Mouse (Mus musculus) limb, embryonic 12.5 days (tissue): ENCODE measurements around the gene Srp68. TPM values are rescaled to one million over a fixed set of nuclear protein-coding genes. Genes with fewer than 3 reads are reported as not detected.

Experiments used
- ATAC-seq: fragments of 200-750 bp; cut with Nextera tagmentation; 2 replicates; pipeline ENCODE4 v1.8.0; 2017; ENCODE audit warnings: low read depth, moderate TSS enrichment; ENCODE audit not compliant: insufficient number of reproducible peaks, insufficient read depth, low FRiP score, low TSS enrichment
- H3K27ac ChIP-seq: fragments of 300-500 bp; sonication (generic); 2 replicates; pipeline ENCODE4 v1.5.1; 2016; ENCODE audit warnings: mild to moderate bottlenecking, moderate library complexity
- H3K27me3 ChIP-seq: fragments of 300-500 bp; sonication (generic); 2 replicates; pipeline ENCODE4 v1.6.1; 2016; ENCODE audit warnings: mild to moderate bottlenecking, moderate library complexity
- H3K36me3 ChIP-seq: fragments of 300-500 bp; sonication (generic); 2 replicates; pipeline ENCODE4 v1.6.1; 2016; ENCODE audit warnings: mild to moderate bottlenecking, moderate library complexity
- H3K4me1 ChIP-seq: fragments of 300-500 bp; sonication (generic); replicated peaks from 2 replicates; pipeline ENCODE4 v1.6.1; 2016
- H3K4me2 ChIP-seq: fragments of 300-500 bp; sonication (generic); 2 replicates; pipeline ENCODE4 v1.6.1; 2016; ENCODE audit warnings: mild to moderate bottlenecking, moderate library complexity
- H3K4me3 ChIP-seq: fragments of 300-500 bp; sonication (generic); replicated peaks from 2 replicates; pipeline ENCODE4 v1.5.1; 2016; ENCODE audit warnings: mild to moderate bottlenecking
- H3K9ac ChIP-seq: fragments of 300-500 bp; sonication (generic); replicated peaks from 2 replicates; pipeline ENCODE4 v1.6.1; 2016; ENCODE audit warnings: mild to moderate bottlenecking, moderate library complexity
- H3K9me3 ChIP-seq: fragments of 300-500 bp; sonication (generic); 2 replicates; pipeline ENCODE4 v1.6.1; 2016; ENCODE audit warnings: mild to moderate bottlenecking, moderate library complexity
- WGBS: fragments of 180-500 bp; shearing (Covaris S2); methylation state at CpG from one replicate; pipeline ENCODE4 v1.1.7; 2016; 5-methylcytosine and 5-hydroxymethylcytosine counted together
- polyA plus RNA-seq: library from polyadenylated mRNA; unstranded; fragments of >200 nt; fragmentation: Nextera tagmentation; extraction: Ambion mirVana; gene quantifications from 2 replicates; pipeline ENCODE4 v1.2.1, GENCODE M21; 2016

The Srp68 gene
- polyA plus RNA-seq, 1 experiment from 2014 or later, result 110 TPM

DNA sequence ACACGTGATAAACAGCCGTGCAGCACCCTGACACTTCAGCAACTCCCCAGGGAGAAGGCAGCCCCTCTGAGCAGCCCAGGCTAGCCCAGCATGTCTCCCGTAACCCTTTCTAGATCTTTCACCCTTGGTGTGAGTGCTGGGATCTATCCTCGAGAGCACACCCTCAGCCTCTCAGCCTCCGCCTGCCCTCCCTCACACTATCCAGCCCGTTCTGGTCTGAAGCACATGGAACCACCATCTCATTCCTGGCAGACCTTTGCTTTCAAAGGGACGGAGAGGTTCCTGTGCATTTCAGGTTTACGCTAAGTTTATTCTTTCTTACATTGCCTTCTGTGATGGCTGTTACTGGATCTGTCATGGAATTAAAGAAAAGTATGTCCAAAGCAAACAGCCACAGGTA is 29.4 kb downstream of the Srp68 start:
- no peak overlapping the region for H3K4me2 ChIP-seq
- no peaks in the 10 kb centered on the region for H3K9me3 ChIP-seq
- no peak overlapping the region for H3K4me3 ChIP-seq
- 70% methylated on average over 8 of the region's 8 CpGs for WGBS
- H3K4me1 ChIP-seq, result peaks cover 18% of the 10 kb centered on the region
- H3K27ac ChIP-seq, result no peak overlapping the region
- peaks cover 66% of the 10 kb centered on the region for H3K36me3 ChIP-seq
- H3K9ac ChIP-seq, result no peak overlapping the region
- no peak for ATAC-seq
- H3K27me3 ChIP-seq, result no peaks in the 10 kb centered on the region

DNA sequence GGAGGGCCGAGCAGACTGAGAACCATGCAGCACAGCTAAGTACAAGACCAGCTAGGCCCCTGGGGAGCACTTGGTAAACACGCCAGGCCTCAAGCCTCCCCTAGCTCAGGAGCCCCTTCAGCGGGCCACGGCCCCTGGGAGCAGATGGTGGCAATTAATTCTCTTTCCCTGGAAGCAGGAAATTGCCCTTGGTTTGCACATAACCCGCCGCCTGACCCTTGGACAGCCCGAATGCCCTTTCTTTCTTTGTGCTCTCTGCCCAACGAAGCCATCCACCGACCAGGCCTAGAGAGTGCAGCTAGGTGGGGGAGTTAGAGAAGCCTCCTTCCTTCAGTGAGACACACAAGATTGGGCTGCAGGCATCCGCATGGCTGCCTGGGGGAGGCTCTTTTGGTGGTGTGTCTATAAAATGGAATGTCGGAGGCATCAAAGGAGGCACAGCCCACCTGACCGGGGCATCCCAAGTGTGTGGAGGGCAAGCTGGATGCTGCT is 32.2 kb downstream of the Srp68 start:
- Histone ChIP-seq H3K9ac (no peak overlapping the region), H3K4me2 (peak overlapping the region; percentile 15; the same call in 1 of the 2 replicates), H3K4me3 (no peak overlapping the region), H3K27me3 (peaks cover 21% of the 10 kb centered on the region), H3K9me3 (no peaks in the 10 kb centered on the region), H3K36me3 (peaks cover 38% of the 10 kb centered on the region), H3K4me1 (peaks cover 29% of the 10 kb centered on the region), H3K27ac (peak overlapping the region; percentile 82)
- WGBS, result 8% methylated on average over 12 of the region's 12 CpGs
- no peak for ATAC-seq

DNA sequence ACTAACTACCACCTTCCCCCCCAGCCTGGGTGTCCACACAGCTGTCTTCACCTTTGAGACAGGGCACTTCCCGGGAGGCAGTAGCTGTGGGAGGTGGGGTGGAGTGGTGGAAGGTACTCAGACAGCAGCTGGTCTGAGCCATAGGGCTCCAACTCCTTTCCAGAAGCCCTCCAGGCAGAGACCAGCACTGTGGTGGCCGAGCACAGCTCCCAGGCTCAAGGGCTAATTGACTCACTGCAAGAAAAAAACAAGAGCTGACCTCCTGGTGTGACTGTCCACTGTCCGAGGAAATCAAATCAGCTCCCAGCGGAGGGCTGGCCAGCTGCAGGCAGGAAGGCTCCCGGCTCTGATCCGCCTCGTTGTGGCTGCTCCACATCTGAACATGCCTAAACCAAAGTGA is 34.2 kb downstream of the Srp68 start:
- Histone ChIP-seq H3K36me3 (peaks cover 18% of the 10 kb centered on the region), H3K4me2 (no peak overlapping the region), H3K27ac (no peak overlapping the region), H3K4me1 (peaks cover 29% of the 10 kb centered on the region), H3K9me3 (no peaks in the 10 kb centered on the region), H3K27me3 (peaks cover 27% of the 10 kb centered on the region), H3K9ac (no peak overlapping the region), H3K4me3 (no peak overlapping the region)
- ATAC-seq, result no peak
- 10% methylated on average over 7 of the region's 7 CpGs for WGBS

DNA sequence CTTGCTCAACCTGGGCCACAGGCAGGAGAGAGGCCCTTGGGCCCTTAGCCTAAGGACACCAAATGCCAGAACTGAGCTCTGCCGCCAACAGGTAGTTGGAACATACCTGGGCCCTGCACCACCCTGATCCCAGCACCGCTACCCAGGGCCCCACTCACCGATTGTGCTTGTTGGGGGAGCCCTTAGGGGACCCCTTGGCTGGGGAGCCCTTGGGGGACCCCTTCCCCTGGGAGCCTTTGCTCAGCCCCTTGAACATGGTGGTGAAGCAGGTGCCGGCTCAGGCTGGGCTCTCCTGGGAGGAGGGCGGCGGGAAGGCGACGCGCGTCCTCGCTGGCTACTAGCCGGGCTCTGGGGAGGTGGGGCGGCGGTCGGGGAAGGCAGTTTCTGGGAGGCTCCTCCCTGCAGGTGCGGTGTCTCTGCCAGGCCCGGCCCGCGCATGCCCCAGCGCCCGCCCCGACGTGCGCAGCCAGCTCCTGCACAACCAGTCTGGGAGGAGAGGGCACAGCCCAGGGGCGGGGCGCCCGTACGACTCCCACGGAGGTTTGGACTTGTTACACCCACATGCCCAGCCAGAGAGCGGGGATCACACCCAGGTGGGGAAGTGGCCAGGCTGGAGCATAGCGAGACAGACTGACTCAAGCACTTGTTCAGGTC is 36.1 kb downstream of the Srp68 start, which contains the start of gene Evpl:
Gene Evpl, minus strand, starts transcription at position 336 of the 654 bp plus-strand sequence.
- Histone ChIP-seq H3K4me1 (peaks cover 31% of the 10 kb centered on the region), H3K27me3 (peaks cover 36% of the 10 kb centered on the region), H3K9ac (peak within 1 kb of the TSS; percentile 31; the same call in 1 of the 2 replicates), H3K9me3 (no peaks in the 10 kb centered on the region), H3K36me3 (no peaks in the 10 kb centered on the region), H3K4me2 (peak within 1 kb of the TSS; percentile 42), H3K27ac (no peak within 1 kb of the TSS), H3K4me3 (peak within 1 kb of the TSS; percentile 22)
- ATAC-seq, result no peak
- 20% methylated on average over 29 of the region's 31 CpGs for WGBS

DNA sequence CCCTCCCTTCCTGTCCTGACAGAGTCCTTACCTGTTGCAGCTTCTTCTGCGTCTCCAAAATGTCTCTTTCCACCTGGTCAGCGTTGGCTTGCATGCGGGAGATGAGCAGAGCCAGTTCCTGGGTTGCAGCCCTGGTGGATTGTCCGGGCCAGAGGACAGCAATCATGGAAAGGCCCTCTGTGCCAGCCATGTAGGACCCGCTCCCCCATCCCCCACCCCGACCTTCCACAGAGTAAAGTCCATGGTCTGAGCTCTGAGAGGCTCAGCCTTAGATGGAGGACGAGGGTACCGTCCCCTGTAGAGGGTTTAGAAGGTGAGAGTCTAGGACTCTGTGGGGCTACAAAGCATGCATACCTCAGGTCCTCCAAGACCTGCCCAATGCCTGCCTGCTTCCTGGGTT is 39.1 kb downstream of the Srp68 start:
- WGBS, result 85% methylated on average over 8 of the region's 8 CpGs
- no peak overlapping the region for H3K27ac ChIP-seq

DNA sequence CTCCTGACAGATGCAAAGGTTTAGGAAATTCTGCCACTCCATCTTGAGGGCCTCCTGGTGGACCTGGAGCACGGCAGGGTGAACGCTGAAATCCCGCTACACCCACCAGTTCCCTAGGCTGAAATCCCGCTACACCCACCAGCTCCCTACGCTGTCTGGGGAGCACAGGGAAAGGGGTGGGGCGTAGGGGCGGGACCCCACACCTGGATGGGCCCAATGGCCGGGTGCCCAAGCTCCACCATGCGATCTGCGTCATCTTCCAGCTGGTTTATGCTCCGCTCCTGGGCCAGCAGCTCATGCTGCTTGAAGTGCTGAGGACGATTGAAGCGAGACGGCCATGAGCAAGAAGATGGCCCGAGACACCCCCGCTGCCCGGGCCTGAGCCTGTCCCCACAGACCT is 41.6 kb downstream of the Srp68 start:
- Histone ChIP-seq H3K4me1 (peaks cover 9% of the 10 kb centered on the region; the same call in 1 of the 2 replicates), H3K36me3 (no peaks in the 10 kb centered on the region), H3K9ac (peak overlapping the region; percentile 53), H3K4me2 (peak overlapping the region; percentile 46), H3K4me3 (peak overlapping the region; percentile 21), H3K27ac (no peak overlapping the region), H3K27me3 (peaks cover 23% of the 10 kb centered on the region), H3K9me3 (no peaks in the 10 kb centered on the region)
- ATAC-seq, result no peak
- WGBS, result 20% methylated on average over 17 of the region's 17 CpGs

More for the DNA sequence above, 39.1 kb downstream of the Srp68 start:
- Histone ChIP-seq H3K27me3 (peaks cover 38% of the 10 kb centered on the region), H3K36me3 (no peaks in the 10 kb centered on the region), H3K9ac (no peak overlapping the region), H3K4me1 (peaks cover 24% of the 10 kb centered on the region), H3K9me3 (no peaks in the 10 kb centered on the region), H3K4me2 (no peak overlapping the region), H3K4me3 (no peak overlapping the region)
- ATAC-seq, result no peak

DNA sequence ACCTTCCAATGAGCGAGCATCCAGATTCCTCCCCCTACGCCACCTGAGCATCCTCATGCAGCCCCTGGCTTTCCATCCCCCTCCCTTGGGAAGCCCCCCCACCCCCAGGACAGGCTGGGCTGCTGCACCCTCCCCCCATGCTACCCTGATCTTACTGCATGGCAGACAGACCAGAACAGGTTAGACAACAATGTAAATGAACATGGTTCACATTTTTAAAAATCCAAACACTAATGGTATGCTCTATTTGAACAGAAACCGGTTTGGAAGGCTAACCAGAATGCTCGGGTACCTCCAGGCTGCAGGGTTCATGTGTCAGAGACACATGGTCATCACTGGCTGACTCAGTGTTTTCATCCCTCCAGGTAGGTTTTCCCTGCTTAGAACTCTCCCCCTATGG is 45.3 kb downstream of the Srp68 start:
- H3K27me3 ChIP-seq, result peaks cover 23% of the 10 kb centered on the region
- no peak overlapping the region for H3K9ac ChIP-seq
- H3K4me3 ChIP-seq, result no peak overlapping the region
- ATAC-seq, result no peak
- peaks cover 12% of the 10 kb centered on the region; the same call in 1 of the 2 replicates for H3K4me1 ChIP-seq
- H3K36me3 ChIP-seq, result no peaks in the 10 kb centered on the region
- WGBS, result 69% methylated on average over 4 of the region's 4 CpGs
- no peak overlapping the region for H3K27ac ChIP-seq
- H3K4me2 ChIP-seq, result no peak overlapping the region
- H3K9me3 ChIP-seq, result no peaks in the 10 kb centered on the region

DNA sequence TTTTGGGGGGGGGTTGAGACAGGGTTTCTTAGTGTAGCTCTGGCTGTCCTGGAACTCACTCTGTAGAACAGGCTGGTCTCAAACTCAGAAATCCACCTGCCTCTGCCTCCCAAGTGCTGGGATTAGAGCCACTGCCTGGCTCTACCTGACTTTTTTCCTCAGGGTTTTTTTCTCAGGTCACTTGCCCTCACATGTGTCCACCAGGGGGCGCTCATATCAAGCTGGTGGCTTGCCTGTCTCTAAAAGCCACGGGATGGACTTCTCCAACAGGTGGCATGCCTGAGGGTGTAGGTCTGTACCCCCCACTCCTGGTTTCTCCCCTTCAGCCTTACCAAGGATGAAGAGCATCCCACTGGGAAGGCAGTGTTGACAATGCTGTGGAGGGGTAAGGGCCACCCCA is 47.6 kb downstream of the Srp68 start:
- no peak overlapping the region for H3K9ac ChIP-seq
- no peak overlapping the region for H3K4me3 ChIP-seq
- no peak overlapping the region for H3K27ac ChIP-seq
- 5% methylated on average over 2 of the region's 2 CpGs for WGBS
- no peak for ATAC-seq
- peaks cover 10% of the 10 kb centered on the region for H3K4me1 ChIP-seq
- peaks cover 5% of the 10 kb centered on the region; the same call in 1 of the 2 replicates for H3K9me3 ChIP-seq
- no peaks in the 10 kb centered on the region for H3K36me3 ChIP-seq
- no peak overlapping the region for H3K4me2 ChIP-seq
- peaks cover 37% of the 10 kb centered on the region for H3K27me3 ChIP-seq

DNA sequence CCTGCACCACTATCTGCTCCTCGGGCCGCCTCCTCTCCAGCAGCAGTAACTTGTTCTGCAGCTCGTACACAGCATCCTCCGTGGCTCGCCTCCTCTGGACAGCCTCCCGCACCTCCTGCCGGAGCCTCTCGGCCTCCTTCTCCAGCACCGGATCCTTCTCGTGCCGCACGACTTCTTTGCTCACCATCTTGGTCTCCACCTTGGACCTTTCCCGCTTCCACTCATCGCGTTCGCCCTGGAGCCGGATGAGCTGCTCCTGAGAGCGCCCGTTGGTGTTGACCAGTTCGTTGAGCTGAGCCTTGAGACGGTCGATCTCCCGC is 51.3 kb downstream of the Srp68 start:
- H3K36me3 ChIP-seq, result no peaks in the 10 kb centered on the region; the same call in 1 of the 2 replicates
- H3K9ac ChIP-seq, result peak overlapping the region; percentile 63
- 13% methylated on average over 23 of the region's 23 CpGs for WGBS
- peak overlapping the region; percentile 70 for H3K4me2 ChIP-seq
- H3K4me1 ChIP-seq, result peaks cover 25% of the 10 kb centered on the region
- no peak overlapping the region for H3K27ac ChIP-seq
- H3K27me3 ChIP-seq, result peaks cover 48% of the 10 kb centered on the region
- peak overlapping the region; percentile 43 for H3K4me3 ChIP-seq
- peaks cover 9% of the 10 kb centered on the region; the same call in 1 of the 2 replicates for H3K9me3 ChIP-seq
- ATAC-seq, result no peak

DNA sequence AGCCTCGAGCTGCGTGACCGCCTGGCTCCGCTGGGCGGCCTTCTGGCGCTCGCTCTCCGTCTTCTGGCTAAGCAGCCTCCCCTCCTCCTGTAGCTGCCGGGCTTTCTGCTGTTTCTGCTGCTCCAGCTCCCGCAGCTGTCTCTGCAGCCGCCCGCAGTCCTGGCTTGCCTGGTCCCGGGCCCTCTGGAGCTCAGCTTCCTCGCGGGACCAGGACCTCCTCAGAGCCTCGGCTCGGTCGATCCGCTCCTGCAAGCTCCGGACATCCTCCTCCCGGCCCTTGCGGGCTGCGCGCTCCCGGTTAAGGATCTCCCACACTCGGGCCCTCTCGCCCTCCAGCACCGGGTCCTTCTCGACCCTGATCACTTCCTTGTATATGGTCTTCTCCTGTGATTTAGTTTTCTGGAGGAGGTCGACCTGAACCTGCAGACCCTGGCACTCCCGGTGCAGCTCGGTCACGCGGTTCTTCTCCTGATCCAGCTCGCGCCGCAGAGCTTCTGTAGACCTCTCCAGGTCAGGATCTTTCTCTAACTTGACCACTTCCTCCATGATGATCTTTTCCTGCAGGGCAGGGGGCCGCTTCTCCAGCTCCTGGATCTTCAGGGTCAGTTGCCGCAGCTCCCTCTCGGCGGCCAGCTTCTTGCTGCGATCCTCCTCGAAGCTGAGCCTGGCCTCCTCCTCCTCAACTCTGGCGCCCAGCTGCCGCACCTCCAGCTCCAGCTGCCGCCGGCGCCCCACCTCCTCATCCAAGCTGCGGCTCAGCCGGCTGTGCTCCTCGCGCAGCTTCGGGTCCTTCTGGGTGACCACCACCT is 51.9 kb downstream of the Srp68 start:
- Histone ChIP-seq H3K27ac (no peak overlapping the region), H3K36me3 (no peaks in the 10 kb centered on the region; the same call in 1 of the 2 replicates), H3K9ac (peak overlapping the region; percentile 63), H3K4me1 (peaks cover 25% of the 10 kb centered on the region), H3K27me3 (peaks cover 48% of the 10 kb centered on the region), H3K4me3 (peak overlapping the region; percentile 43), H3K9me3 (peaks cover 9% of the 10 kb centered on the region; the same call in 1 of the 2 replicates), H3K4me2 (peak overlapping the region; percentile 70)
- ATAC-seq, result no peak
- 8% methylated on average over 53 of the region's 53 CpGs for WGBS

DNA sequence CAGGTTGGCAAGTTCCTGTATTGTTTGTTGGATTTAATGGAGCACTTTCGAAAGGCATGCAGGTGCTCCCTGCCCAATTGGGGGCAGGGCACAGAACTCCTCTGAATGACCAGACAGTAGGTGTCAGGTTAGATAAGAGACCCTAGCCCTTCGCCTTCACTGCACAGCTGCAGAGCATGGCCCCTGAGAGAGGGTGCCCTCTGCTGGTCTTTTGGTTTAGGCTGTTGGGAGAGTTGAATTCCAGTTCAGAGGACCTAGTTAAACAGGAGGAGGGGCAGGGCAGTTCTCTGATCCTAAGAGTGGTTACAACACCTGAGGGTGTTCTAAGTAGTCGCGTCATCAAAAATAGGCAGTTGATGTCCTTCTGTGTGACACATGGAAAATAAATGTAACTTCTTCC is 54.1 kb downstream of the Srp68 start:
- WGBS, result 22% methylated on average over 4 of the region's 4 CpGs
- peaks cover 25% of the 10 kb centered on the region for H3K4me1 ChIP-seq
- no peak overlapping the region for H3K4me3 ChIP-seq
- no peak overlapping the region for H3K9ac ChIP-seq
- ATAC-seq, result no peak
- no peaks in the 10 kb centered on the region; the same call in 1 of the 2 replicates for H3K36me3 ChIP-seq
- H3K27me3 ChIP-seq, result peaks cover 45% of the 10 kb centered on the region
- peaks cover 9% of the 10 kb centered on the region; the same call in 1 of the 2 replicates for H3K9me3 ChIP-seq
- no peak overlapping the region for H3K27ac ChIP-seq
- H3K4me2 ChIP-seq, result no peak overlapping the region
